Mouse (Mus musculus) right cerebral cortex, adult 2 months (tissue): Measurements from ENCODE around the gene Zfp429.
"Not testable (repeated sequence)": the region's sequence is repeated elsewhere in the genome, so short reads cannot be mapped to it uniquely, and the experiment has no call there.

Experiments used
- DNase-seq, 2 experiments: peaks; one replicate each; pipeline ENCODE4 v3.0.0; 2021 to 2022; ENCODE audit warnings: low spot score in 2 of 2

The Zfp429 gene

DNA sequence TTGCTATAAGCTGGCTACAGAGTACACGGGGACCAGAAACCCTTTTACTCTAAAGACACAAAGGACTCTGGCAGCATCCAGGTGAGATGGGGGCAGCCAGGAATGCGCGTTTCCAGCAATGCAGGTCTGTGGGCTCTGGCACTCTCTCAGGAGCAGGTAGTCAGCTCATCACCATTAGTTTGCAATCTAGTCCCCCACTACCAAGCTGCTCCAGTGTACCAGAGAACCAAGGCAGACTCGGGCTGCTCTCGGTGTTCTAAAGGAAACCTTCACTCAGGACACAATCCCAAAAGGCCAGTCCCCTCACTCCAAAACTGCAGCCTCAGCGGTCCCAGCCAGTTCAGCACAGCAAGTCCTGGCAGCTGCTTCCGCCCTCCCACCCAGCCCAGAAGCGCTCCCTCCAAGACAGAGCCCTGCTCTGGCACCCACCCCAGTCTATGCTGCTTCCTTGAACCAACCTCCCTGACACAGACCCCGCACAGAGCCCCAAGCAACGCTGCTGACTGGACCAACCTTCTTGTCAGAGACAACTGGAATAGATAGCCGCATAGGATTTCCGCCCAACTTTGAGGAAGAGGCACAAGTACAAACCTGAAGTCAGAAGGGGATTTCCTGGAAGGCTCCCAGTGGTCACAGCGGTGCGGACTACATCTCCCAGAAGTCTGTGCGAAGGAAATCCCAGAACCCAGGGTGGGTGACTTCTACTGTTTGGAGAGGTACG, at the start of gene Zfp429:
Gene Zfp429 (minus strand): TSS at position 637 of the 721 bp plus-strand sequence.
- peak; percentile 69 to 82 for DNase-seq

DNA sequence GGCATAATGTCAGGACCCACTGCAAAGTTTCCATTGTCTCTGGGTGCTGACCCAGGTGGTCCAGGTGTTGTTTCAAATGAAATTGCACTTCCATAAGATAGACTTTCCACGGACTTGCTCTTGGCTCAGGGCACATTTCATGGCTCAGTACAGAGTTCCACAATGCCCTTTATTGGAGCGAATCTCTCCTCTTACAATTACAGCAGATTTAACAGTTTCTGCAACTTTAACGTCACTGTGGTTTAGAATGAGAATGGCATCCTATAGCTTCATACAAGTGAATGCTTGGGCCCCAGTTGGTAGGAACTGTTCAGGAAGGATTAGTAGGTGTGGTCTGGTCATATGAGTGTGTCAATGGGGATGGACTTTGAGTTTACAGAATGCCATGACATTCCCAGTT, 37.5 kb upstream of the Zfp429 start:
- DNase-seq: not testable (repeated sequence)

DNA sequence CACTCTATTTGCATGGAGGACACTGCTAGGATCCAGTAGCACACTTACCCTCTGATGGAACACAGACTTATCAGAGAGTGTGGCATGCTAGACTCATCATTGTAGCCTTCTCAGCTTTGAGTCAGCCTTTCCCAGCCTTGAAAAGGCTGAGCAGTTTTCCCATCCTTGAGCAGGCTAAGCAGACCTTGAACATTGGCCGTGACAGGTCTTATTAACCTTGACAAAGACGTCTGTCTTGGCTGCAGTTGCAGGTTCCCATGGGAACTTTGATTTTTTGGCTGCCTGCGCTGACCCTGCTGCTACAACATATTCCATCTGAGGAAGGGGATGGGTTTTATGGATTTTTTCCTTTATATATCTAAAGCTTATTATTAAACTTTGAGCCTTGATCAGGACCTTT, 28.5 kb upstream of the Zfp429 start:
- DNase-seq: no peak

DNA sequence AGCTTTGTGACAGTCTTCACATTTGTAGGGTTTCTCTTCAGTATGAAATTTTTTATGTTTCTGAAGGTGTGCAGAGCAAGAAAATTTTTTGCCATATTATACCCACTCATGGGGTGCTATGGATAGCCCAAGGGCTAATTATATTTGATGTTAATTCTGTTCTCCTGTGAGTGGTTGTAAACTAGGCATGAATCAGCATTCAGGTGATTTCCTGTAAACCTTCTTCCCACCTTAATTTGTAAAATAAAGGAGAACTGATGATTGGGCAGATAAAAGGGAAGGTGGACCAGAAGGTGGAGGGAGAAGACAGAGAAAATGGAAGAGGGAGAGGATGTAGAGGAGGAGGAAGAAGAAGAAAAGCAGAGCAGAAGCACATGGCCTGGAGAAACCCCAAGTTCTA, 26.1 kb upstream of the Zfp429 start:
- DNase-seq: not testable (repeated sequence)

DNA sequence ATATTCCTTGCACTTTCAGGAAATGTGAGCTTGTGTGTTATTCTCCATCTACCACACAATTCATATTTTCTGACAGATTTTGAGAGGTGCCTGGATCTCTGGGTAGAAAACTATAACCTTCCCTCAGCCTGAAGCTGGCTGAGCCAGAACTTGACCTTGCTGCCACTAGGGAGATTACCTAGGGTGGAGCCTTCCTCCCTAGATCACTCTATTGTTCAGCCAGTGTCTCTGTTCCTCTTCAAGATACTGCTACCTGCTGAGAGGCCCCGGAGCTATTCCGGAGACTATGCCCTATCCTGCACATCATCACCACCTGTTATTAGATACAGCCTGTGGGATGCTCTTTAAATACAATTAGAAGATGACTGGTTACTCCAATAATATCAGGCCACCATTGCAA, 22.9 kb upstream of the Zfp429 start:
- DNase-seq: not testable (repeated sequence)

DNA sequence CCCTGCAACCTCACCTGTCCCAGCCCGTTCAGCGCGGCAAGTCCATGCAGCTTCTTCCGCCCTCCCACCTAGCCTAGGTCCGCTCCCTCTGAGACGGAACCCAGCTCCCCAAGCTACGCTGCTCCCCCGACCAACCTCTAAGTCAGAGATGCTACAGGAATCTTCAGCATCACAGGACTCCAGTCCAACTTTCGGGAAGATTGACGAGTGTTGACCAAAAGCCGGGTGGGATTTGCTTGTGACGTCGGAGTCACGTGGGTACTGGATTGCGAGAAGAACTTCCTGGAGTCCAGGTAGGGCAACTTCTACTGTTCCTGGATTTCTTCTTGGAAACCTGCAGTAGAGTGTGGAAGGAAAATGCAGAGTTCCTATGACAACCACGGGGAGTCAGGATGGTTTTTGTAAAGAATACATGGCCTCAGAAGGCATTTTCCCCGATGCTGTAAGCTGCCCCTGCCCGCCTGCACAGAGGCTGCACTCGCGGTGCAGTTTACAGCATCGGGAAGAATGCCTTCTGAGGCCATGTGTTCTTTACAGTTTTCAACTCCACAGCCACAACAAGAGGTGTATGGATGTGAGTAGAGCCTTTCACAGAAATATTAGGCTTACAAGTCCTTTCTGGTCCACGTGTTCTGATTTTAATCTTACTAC, 21.7 kb upstream of the Zfp429 start, which contains the start of gene Zfp459:
Gene Zfp459 (minus strand): TSS at position 212 of the 651 bp plus-strand sequence.
- peak; percentile 45 to 63 for DNase-seq

DNA sequence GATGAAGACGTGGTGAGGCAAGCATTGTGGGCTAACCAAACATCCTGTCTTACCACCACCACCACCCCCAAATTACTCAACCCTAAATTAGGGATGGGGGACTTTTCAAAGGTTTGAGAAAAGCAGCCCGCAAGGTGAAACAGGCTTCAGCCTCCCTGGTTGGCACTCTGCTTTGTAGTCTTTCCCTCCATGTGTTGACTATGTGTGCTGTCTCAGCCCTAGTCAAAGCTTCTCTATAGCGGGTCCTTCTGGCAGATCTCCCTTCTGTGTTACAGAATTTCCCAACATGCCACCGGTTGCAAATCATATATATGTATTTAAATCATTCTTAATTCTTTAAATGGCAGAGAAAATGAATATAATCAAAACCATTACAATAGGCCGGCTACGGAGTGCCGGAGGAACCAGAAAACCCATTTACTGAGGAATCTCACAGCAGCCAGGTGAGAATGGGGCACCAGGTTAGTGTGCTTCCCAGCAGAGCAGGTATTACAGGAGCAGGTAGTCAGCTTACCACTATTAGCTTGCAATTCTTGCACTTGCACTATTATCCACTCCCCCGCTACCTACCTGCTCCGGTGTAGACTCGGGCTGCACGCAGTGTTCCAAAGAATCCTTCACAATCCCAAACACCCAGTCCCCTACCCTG, 21.1 kb upstream of the Zfp429 start:
- no peak for DNase-seq

DNA sequence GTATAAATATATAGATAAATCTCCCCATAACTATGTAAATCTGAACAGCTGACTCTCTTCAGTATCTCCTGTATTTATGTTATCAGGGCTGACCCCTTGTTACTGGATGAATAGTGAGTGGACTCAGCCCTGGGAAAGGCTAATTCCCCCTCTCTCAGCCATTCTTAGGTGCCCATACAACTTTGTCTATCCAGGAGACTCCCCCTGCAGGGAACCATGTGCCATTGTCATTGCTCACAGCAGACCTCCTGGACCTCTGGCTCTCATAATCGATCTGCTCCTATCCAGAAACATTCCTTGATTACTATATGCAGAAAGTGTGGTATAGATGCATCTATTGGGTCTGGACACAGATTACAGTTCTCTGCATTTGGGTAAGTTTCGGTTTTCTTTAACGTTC, 17.2 kb upstream of the Zfp429 start:
- DNase-seq: no peak

DNA sequence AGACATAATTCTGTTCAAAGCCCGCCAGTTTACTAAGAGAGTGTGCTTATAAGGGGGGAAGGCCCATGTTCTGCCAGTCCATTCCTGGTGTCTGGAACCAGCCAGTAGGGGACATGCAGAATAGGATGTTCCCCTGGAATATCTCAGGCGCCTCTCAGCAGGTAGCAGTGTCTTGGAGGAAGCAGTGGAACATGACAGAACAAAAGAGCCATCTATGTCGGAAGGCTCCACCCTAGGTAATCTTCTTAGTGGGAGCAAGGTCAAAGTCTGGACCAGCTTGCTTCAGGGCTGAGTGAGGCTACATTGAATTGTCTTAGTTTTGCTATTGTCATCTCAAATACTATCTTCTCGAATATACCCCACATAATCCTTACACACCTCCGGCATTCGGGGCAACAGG, 16.1 kb upstream of the Zfp429 start:
- no peak for DNase-seq

DNA sequence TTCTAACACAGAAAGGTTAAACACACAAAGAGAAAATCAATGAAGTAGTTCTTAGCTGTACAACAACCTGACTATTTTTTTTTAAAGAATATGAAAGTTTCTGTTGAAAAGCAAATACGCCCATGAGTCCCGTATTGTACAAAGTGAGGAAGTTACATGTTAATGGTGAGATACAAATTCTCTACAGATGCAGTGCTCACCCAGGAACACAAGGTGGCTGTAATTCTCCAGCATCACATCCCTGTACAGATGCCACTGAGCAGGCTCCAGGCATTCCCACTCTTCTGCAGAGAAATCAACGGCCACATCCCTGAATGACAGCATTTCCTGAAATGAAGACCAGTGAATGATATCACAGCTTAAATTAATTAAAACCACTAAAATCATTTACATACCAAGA, 14.0 kb upstream of the Zfp429 start:
- not testable (repeated sequence) for DNase-seq

DNA sequence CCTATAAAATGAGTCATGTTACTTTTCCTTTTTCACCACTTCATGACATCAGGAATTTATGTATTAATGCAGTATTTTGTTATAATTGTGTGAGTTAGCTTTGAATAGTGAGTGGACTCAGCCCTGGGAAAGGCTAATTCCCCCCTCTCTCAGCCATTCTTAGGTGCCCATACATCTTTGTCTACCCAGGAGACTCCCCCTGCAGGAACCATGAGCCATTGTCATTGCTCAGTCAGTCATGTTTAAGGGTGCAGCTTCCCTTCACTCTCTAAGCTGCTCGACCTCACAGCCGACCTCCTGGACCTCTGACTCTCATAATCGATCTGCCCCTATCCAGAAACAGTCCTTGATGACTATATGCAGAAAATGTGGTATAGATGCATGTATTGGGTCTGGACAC, 23.4 kb downstream of the Zfp429 start:
- not testable (repeated sequence) for DNase-seq

DNA sequence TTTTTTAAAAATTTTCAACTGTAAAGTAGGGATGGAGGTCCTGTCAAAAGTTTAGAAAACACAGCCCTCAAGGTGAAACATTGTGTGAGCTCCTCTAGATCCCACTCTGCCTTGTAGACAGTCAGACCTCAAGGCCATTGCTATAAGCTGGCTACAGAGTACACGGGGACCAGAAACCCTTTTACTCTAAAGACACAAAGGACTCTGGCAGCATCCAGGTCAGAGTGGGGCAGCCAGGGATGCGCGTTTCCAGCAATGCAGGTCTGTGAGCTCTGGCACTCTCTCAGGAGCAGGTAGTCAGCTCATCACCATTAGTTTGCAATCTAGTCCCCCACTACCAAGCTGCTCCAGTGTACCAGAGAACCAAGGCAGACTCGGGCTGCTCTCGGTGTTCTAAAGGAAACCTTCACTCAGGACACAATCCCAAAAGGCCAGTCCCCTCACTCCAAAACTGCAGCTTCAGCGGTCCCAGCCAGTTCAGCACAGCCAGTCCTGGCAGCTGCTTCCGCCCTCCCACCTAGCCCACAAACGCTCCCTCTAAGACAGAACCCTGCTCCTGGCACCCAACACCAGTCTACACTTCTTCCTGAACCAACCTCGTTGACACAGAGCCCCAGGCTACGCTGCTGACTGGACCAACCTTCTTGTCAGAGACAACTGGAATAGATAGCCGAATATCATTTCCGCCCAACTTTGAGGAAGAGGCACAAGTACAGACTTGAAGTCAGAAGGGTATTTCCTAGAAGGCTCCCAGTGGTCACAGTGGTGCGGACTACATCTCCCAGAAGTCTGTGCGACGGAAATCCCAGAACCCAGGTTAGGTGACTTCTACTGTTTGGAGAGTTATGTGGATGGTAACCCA, 24.3 kb downstream of the Zfp429 start, which contains the start of the genes Gm28041 and Zfp456:
Gene Gm28041 (minus strand): TSS at position 684 of the 862 bp plus-strand sequence.
Gene Zfp456 (minus strand): TSS at position 761 of the 862 bp plus-strand sequence.
- DNase-seq: peak; percentile 55 to 59

DNA sequence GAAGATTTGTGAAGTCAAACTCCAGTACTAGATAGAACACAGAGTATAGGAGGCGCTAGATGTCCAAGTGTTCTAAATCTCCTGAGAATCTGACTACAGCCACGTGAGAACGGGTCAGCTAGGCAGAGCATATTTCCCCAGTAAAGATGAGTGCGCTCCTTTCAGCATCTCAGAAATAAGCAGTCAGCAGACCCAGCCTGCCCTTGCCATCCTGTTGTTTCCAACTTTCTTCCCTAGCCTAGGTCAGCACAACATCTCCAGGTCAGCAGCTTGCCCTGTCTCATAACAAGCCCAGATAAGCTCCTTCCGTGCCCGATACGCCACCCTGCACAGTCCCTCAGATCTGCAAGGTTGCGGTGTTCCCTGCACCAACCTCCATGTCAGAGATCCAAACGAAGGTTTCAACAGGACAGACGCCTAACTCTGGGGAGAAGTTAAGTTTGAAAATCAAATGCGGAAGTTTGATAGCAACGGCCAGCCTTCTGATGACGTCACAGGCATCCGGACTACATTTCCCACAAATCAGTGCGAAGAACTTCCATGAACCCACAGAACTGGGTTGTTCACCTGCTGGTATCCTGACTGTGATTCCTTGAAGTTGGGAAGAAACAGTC, 39.4 kb downstream of the Zfp429 start, which contains the start of the genes Gm28044 and Zfp953:
Gene Gm28044 (minus strand): TSS at position 406 of the 614 bp plus-strand sequence.
Gene Zfp953 (minus strand): TSS at position 475 of the 614 bp plus-strand sequence.
- peak; percentile 93 to 98 for DNase-seq

DNA sequence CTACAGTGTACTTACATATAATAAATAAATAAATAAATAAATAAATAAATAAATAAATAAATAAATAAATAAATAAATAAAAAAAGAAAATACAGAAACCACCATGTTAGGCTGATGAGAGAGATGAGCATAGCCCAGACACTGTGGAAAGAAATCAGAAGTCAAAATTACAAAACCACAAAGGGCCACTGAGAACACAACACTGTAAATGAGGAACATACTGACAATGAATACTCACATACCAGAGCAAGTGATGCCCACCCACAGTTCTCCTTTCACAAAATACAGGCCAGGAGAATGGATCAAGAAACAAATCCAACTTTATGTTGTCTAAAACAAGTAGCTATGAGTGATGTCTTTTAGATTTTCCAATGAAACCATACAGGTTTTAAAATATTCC, 47.8 kb downstream of the Zfp429 start:
- DNase-seq: no peak

DNA sequence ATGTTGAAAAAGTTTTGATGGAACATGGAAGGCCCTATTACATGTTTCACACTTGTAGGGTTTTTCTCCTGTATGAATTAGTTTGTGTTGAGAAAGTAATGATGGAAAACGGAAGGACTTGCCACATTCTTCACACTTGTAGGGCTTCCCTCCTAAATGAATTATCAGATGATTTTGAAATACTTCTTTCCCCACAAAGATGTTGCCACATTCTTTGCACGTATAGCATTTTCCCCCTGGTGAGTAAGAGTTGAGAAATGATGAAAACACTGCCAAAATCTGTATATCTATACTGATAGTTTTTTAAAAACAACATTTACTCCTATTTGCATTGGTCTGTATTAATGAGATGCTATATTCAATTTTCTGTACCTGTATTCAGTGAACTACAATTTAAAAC, 56.2 kb downstream of the Zfp429 start:
- no peak for DNase-seq
